Mouse (Mus musculus): ENCODE data around the gene Btbd35f29.
"Not testable (repeated sequence)": the region's sequence is repeated elsewhere in the genome, so short reads cannot be mapped to it uniquely, and the experiment has no call there.

Btbd35f29 gene

GRCm38 (mm10) chrX:31117374-31117773, at the start of gene Btbd35f29:
Gene Btbd35f29, plus strand, starts transcription at chrX:31117674.
- not testable (repeated sequence) for DNase-seq (ENCODE audit: low read depth, low spot score)

- DNase-seq (ENCODE audit: low read depth, low spot score), result not testable (repeated sequence)
Observed at GRCm38 (mm10) chrX:31141416-31141815, 23.9 kb downstream of the Btbd35f29 start.

- DNase-seq (ENCODE audit: low read depth, low spot score), result not testable (repeated sequence)
Observed at GRCm38 (mm10) chrX:31145144-31145543, 27.7 kb downstream of the Btbd35f29 start.

- not testable (repeated sequence) for DNase-seq (ENCODE audit: low read depth, low spot score)
Observed at GRCm38 (mm10) chrX:31145835-31146234, 28.4 kb downstream of the Btbd35f29 start.

GRCm38 (mm10) chrX:31158534-31159085, 41.1 kb downstream of the Btbd35f29 start:
- DNase-seq (ENCODE audit: low read depth, low spot score), result not testable (repeated sequence)

- not testable (repeated sequence) for DNase-seq (ENCODE audit: low read depth, low spot score)
Observed at GRCm38 (mm10) chrX:31159450-31160322, 42.2 kb downstream of the Btbd35f29 start.

GRCm38 (mm10) chrX:31160554-31160953, 43.1 kb downstream of the Btbd35f29 start:
- not testable (repeated sequence) for DNase-seq (ENCODE audit: low read depth, low spot score)

- DNase-seq (ENCODE audit: low read depth, low spot score), result not testable (repeated sequence)
Observed at GRCm38 (mm10) chrX:31162638-31163037, 45.2 kb downstream of the Btbd35f29 start.

GRCm38 (mm10) chrX:31165193-31165592, 47.7 kb downstream of the Btbd35f29 start:
- not testable (repeated sequence) for DNase-seq (ENCODE audit: low read depth, low spot score)
